Mouse (Mus musculus) stomach, embryonic 15.5 days (tissue): ENCODE data around the gene Neurl1a. TPM values are rescaled to one million over a fixed set of nuclear protein-coding genes. Genes with fewer than 3 reads are reported as not detected.

ENCODE experiments used
- ATAC-seq: fragments of 200-750 bp; cut with Nextera tagmentation; 2 replicates; pipeline ENCODE4 v1.8.0; 2017; ENCODE audit warnings: low read depth, moderate number of reproducible peaks, moderate TSS enrichment; ENCODE audit not compliant: insufficient read depth, low FRiP score
- H3K27ac ChIP-seq: fragments of 300-500 bp; sonication (generic); 2 replicates; pipeline ENCODE4 v1.5.1; 2015; ENCODE audit warnings: mild to moderate bottlenecking, inconsistent platforms
- H3K27me3 ChIP-seq: fragments of 300-500 bp; sonication (generic); replicated peaks from 2 replicates; pipeline ENCODE4 v1.6.1; 2015; ENCODE audit warnings: inconsistent platforms
- H3K36me3 ChIP-seq: fragments of 300-500 bp; sonication (generic); 2 replicates; pipeline ENCODE4 v1.6.1; 2015; ENCODE audit warnings: inconsistent platforms
- H3K4me1 ChIP-seq: fragments of 300-500 bp; sonication (generic); 2 replicates; pipeline ENCODE4 v1.6.1; 2015; ENCODE audit warnings: inconsistent platforms
- H3K4me2 ChIP-seq: fragments of 300-500 bp; sonication (generic); 2 replicates; pipeline ENCODE4 v1.6.1; 2015; ENCODE audit warnings: mild to moderate bottlenecking, inconsistent platforms
- H3K4me3 ChIP-seq: fragments of 300-500 bp; sonication (generic); replicated peaks from 2 replicates; pipeline ENCODE4 v1.5.1; 2015; ENCODE audit warnings: inconsistent platforms
- H3K9ac ChIP-seq: fragments of 300-500 bp; sonication (generic); 2 replicates; pipeline ENCODE4 v1.6.1; 2015; ENCODE audit warnings: inconsistent platforms
- H3K9me3 ChIP-seq: fragments of 300-500 bp; sonication (generic); 2 replicates; pipeline ENCODE4 v1.6.1; 2016; ENCODE audit warnings: inconsistent platforms
- WGBS: fragments of 180-500 bp; shearing (Covaris S2); methylation state at CpG from one replicate; pipeline ENCODE4 v1.1.7; 2015; 5-methylcytosine and 5-hydroxymethylcytosine counted together
- polyA plus RNA-seq: library from polyadenylated mRNA; unstranded; fragments of >200 nt; fragmentation: Nextera tagmentation; extraction: Ambion mirVana; gene quantifications from 2 replicates; pipeline ENCODE4 v1.2.1, GENCODE M21; 2015

Gene Neurl1a
- polyA plus RNA-seq, 1 experiment from 2014 or later: 7.5 TPM

DNA sequence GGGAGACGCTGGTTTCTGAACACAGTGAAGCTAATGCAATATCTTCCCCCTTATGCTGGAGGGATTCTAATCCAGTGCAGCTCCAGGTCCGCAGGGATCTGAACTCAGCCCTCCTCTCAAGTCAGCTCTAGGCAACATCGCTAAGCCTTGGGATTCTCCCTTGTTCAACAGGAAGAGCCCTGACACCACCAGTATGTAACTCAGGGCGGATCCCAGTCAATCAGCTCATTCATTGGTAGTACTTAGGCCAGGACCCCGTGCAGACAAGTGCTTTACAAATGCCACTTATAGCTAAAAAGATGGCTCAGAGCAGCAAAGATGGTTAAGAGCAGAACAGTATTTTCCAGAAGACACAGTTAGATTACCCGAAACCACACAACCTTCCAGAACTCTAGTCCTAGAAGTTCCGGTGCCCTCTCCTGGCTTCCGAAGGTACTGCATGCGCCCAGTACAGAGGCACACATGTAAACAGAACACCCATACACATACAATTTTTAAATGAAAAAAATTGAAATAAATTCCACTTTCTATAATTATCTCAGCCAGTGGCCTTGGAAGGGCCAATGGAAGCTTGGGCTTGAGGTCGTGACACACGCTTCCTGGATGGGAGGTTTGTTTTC, 9.7 kb upstream of the Neurl1a start:
- WGBS: 25% methylated on average over 11 of the region's 11 CpGs
- H3K27ac ChIP-seq: no peak overlapping the region
- H3K4me1 ChIP-seq: peaks cover 13% of the 10 kb centered on the region; the same call in 1 of the 2 replicates
- H3K27me3 ChIP-seq: no peaks in the 10 kb centered on the region
- no peak; the same call in 1 of the 2 replicates for ATAC-seq
- H3K9me3 ChIP-seq: no peaks in the 10 kb centered on the region
- H3K36me3 ChIP-seq: no peaks in the 10 kb centered on the region
- no peak overlapping the region for H3K4me3 ChIP-seq
- H3K9ac ChIP-seq: no peak overlapping the region
- H3K4me2 ChIP-seq: peak overlapping the region; percentile 41

DNA sequence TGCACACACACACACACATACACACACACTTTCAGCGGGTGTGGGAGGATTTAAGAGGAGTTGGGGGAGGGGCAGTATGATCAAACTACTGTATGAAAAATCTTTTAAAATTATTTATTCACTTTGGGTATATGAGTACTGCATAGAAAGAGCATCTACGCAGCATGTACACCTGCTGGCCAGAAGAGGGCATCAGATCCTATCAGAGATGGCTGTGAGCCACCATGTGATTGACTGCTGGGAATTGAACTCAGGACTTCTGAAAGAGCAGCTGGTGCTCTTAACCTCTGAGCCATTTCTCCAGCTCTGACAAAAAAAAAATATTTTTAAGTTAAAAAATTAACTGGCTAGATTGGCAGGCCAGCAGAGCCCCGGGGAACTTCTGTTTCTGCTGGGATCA, 4.1 kb upstream of the Neurl1a start:
- H3K4me3 ChIP-seq: no peak overlapping the region
- H3K36me3 ChIP-seq: no peaks in the 10 kb centered on the region
- no peak for ATAC-seq
- H3K4me1 ChIP-seq: peaks cover 8% of the 10 kb centered on the region
- WGBS: 55% methylated on average over 3 of the region's 3 CpGs
- H3K27me3 ChIP-seq: peaks cover 11% of the 10 kb centered on the region; the same call in 1 of the 2 replicates
- no peaks in the 10 kb centered on the region for H3K9me3 ChIP-seq
- no peak overlapping the region for H3K27ac ChIP-seq
- H3K4me2 ChIP-seq: no peak overlapping the region
- no peak overlapping the region for H3K9ac ChIP-seq

DNA sequence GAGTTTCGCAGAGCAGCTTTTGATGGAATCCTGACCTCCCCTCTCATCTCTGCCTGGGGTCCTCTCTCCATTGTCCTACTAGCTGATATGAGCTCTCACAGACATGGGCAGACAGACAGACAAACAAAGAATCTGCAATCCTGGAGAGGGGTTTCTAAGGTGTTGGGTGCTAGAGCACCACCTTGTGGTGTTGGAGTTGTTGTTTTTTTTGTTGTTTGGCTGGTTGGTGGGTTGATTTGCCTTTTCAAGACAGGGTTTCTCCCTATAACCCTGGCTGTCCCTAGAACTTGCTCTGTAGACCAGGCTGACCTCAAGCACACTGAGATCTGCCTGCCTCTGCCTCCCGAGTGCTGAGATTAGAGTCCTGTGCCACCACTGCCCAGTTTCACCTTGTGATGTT, 3.1 kb upstream of the Neurl1a start:
- 58% methylated on average over 2 of the region's 2 CpGs for WGBS
- Histone ChIP-seq H3K9ac (no peak overlapping the region), H3K4me1 (peaks cover 11% of the 10 kb centered on the region), H3K9me3 (no peaks in the 10 kb centered on the region), H3K36me3 (no peaks in the 10 kb centered on the region), H3K4me2 (no peak overlapping the region), H3K4me3 (no peak overlapping the region), H3K27ac (no peak overlapping the region), H3K27me3 (peaks cover 19% of the 10 kb centered on the region)
- ATAC-seq: no peak

DNA sequence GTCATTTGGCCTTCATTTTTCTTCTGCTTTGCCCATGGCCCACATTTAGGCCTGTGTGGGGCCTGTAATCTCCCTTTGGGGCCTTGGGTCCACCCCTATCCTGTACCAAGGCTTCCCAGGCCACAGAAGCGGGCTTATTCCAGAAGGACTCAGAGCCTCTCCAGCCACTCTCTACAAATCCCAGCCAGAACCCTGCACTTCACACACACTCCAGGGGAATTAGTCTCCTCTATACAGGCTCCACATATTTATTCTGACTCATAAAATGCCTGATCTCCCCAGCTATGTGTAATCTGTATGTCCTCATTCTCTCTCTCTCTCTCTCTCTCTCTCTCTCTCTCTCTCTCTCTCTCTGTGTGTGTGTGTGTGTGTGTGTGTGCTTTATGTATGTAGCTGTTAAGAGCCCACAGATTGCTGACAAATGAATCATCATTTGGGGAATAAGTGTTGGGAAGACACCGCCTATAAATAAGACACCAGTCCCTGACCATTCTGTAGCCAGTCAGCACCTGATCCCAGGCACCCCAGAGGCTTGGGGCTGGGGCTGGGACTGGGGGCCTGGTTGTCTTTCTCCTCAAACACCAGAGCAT, 1.6 kb upstream of the Neurl1a start:
- ATAC-seq: no peak
- Histone ChIP-seq H3K36me3 (no peaks in the 10 kb centered on the region), H3K27me3 (peaks cover 19% of the 10 kb centered on the region), H3K9me3 (no peaks in the 10 kb centered on the region), H3K4me2 (no peak overlapping the region), H3K27ac (no peak overlapping the region; the same call in 1 of the 2 replicates), H3K4me1 (peaks cover 11% of the 10 kb centered on the region), H3K4me3 (no peak overlapping the region), H3K9ac (no peak overlapping the region)
- WGBS: 68% methylated on average over 2 of the region's 2 CpGs

DNA sequence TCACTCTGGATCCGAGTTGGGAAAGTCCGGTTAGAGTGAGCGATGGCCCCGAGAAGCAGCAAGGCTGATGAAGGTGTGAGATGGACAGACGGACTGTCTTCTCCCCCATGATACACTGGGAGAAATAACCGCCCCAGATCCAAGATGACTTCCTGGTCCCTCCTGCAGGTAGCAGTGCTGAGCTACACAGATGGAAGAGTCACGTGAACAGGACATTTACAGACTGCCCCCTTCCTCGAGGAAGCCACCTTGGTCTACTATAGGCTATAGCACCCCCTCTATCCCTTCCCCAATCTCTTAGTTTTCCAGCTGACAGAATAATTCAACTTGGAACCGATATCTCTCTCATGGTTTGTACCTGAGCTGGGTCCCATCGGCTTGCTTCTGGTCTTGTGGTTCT, 619 bp upstream of the Neurl1a start:
- H3K9ac ChIP-seq: no peak overlapping the region
- peaks cover 11% of the 10 kb centered on the region for H3K4me1 ChIP-seq
- 0 out of 2 replicates have a peak, but pooled peaks have one; percentile 30 for ATAC-seq
- WGBS: 23% methylated on average over 10 of the region's 10 CpGs
- H3K27me3 ChIP-seq: peaks cover 19% of the 10 kb centered on the region
- H3K4me2 ChIP-seq: peak overlapping the region; percentile 99
- no peak overlapping the region for H3K27ac ChIP-seq
- H3K4me3 ChIP-seq: peak overlapping the region; percentile 71
- no peaks in the 10 kb centered on the region for H3K36me3 ChIP-seq
- no peaks in the 10 kb centered on the region for H3K9me3 ChIP-seq

DNA sequence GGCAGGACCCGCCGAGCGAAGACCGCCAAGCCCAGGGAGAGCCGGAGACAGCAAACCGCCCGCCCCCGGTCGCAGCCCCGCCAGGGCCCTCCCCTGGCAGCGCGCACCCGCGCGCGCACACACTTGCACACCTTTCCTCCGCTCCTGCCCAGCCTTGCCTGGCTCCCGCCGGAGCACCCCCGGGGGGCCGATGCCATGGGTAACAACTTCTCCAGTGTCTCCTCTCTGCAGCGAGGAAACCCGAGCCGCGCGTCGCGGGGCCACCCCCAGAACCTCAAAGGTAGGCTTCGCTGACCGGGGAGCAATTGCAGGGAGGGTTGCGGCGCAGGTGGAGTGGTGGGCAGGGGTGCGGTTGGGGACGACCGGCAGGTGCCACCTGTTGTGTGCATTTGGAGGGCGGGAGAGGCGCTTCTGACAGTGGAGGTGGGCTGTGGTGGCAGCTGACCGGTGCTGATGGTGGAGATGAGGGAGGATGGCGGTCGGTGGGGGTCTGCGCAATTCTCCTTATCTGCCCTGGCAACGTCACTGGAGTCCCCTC, 721 bp downstream of the Neurl1a start:
- H3K9ac ChIP-seq: peak overlapping the region; percentile 65
- ATAC-seq: no peak
- H3K27ac ChIP-seq: peak overlapping the region; percentile 51
- peak overlapping the region; percentile 99 for H3K4me2 ChIP-seq
- peaks cover 19% of the 10 kb centered on the region for H3K27me3 ChIP-seq
- H3K36me3 ChIP-seq: no peaks in the 10 kb centered on the region
- H3K4me1 ChIP-seq: peaks cover 11% of the 10 kb centered on the region
- under 1% methylated on average over 28 of the region's 42 CpGs for WGBS
- H3K9me3 ChIP-seq: no peaks in the 10 kb centered on the region
- H3K4me3 ChIP-seq: peak overlapping the region; percentile 71

DNA sequence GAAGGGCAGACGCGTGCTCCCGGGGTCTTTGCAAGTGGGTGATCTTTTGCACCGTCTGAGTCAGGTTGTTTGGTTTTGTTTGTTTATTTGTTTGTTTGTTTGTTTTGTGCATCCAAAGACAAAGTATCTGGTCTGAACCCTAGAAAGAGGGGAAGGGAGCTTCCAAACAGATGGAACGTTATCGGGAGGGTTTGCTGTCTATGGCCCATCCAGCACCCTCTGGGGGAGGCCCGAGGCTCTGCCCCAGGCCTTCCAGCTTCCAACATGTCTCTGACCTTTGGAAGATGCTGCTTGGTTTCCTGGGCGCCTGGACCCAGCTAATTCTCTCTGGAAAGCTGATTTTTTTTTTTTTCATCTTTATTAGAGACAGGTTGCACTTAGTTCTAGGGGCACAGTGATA, 1.4 kb downstream of the Neurl1a start:
- H3K27me3 ChIP-seq: peaks cover 19% of the 10 kb centered on the region
- H3K4me3 ChIP-seq: peak overlapping the region; percentile 71
- no peaks in the 10 kb centered on the region for H3K36me3 ChIP-seq
- H3K27ac ChIP-seq: no peak overlapping the region
- H3K4me2 ChIP-seq: peak overlapping the region; percentile 99
- H3K9ac ChIP-seq: no peak overlapping the region
- H3K9me3 ChIP-seq: no peaks in the 10 kb centered on the region
- no peak for ATAC-seq
- WGBS: 27% methylated on average over 8 of the region's 8 CpGs
- peaks cover 11% of the 10 kb centered on the region for H3K4me1 ChIP-seq

DNA sequence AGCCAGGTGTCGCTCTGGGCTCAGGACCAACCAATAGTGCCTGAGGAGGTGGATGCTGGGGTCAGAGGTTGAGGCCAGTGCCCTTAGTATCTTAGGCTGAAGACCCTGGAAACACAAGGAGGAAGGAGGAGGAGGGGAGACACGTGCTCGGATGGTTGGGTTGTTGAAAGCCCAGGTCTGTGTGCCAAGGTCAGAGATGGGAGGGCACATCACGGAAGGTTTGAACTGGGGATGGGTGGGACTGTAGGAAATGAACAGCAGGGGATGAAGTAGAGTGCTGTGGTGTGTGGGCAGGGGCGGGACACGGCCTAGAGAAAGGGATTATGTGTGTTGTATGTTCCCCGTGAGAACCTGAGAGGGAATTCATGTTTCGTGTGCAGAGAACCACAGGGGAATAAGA, 5.6 kb downstream of the Neurl1a start:
- H3K4me1 ChIP-seq: peaks cover 6% of the 10 kb centered on the region; the same call in 1 of the 2 replicates
- H3K9ac ChIP-seq: no peak overlapping the region
- no peaks in the 10 kb centered on the region for H3K36me3 ChIP-seq
- 69% methylated on average over 8 of the region's 8 CpGs for WGBS
- ATAC-seq: no peak
- no peak overlapping the region for H3K4me2 ChIP-seq
- H3K27me3 ChIP-seq: peaks cover 15% of the 10 kb centered on the region
- H3K27ac ChIP-seq: no peak overlapping the region
- no peaks in the 10 kb centered on the region for H3K9me3 ChIP-seq
- no peak overlapping the region for H3K4me3 ChIP-seq

DNA sequence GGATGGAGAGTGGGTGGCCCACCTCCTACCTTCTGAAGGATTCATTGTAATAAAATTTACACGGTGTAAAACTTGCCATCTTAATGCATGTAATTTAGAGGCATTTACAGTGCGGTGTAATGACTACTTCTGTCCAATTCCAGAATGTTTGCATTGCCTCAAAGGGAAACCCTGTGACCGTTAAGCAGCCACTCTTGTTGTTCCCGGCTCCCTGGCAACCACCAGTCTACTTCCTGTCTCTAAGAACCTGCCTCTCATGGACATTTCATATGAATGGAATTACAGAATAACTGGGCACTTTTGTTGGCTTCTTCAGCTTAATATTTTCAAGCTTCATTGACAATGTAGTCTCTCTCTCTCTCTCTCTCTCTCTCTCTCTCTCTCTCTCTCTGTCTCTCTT, 6.1 kb downstream of the Neurl1a start:
- ATAC-seq: no peak
- peaks cover 10% of the 10 kb centered on the region for H3K27me3 ChIP-seq

DNA sequence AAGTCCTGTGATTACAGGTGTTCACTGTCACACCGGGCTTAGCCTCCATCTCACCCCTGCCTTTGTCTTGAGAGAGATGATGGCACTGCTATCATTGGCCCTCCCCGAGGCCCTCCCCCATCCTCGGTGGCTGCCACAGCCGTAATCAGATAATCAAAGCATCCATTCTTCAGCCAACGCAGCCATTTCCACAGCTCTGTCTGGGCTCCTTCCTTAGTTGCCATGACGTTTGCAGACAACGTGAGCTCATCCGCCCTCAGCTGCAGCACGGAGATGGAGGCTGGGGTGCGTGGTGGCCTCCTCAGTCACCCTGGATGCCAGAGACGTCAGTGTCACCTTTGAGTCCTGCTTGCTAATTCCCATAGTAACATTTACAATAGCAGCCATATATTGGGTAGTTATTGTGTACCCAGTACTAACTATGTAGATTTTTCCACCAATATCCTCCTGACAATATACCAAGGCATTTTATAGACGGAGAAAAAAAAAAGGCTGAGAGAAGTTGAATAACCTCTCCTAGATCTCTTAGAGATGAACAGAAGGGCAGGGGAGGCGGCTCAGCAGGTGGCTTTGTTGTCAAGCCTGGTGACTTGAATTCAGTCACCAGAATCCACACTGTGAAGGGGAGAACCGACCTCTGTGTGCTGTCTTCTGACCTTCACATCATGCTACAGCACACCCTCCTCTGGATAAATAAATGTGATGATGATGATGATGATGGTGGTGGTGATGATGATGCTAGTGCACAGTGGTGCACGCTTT, 8.1 kb downstream of the Neurl1a start:
- Histone ChIP-seq H3K27ac (no peak overlapping the region), H3K27me3 (0 out of 2 replicates have a peak, but pooled peaks cover 4% of the 10 kb centered on the region), H3K9me3 (no peaks in the 10 kb centered on the region), H3K4me3 (no peak overlapping the region), H3K4me1 (no peaks in the 10 kb centered on the region), H3K4me2 (no peak overlapping the region), H3K36me3 (no peaks in the 10 kb centered on the region), H3K9ac (no peak overlapping the region)
- 45% methylated on average over 15 of the region's 15 CpGs for WGBS
- ATAC-seq: no peak

More for the DNA sequence above, 6.1 kb downstream of the Neurl1a start:
- H3K4me3 ChIP-seq: no peak overlapping the region
- no peak overlapping the region for H3K9ac ChIP-seq
- no peak overlapping the region for H3K4me2 ChIP-seq
- H3K9me3 ChIP-seq: no peaks in the 10 kb centered on the region
- H3K36me3 ChIP-seq: no peaks in the 10 kb centered on the region
- H3K4me1 ChIP-seq: 0 out of 2 replicates have a peak, but pooled peaks cover under 1% of the 10 kb centered on the region
- WGBS: 45% methylated on average over 4 of the region's 4 CpGs
- H3K27ac ChIP-seq: no peak overlapping the region

DNA sequence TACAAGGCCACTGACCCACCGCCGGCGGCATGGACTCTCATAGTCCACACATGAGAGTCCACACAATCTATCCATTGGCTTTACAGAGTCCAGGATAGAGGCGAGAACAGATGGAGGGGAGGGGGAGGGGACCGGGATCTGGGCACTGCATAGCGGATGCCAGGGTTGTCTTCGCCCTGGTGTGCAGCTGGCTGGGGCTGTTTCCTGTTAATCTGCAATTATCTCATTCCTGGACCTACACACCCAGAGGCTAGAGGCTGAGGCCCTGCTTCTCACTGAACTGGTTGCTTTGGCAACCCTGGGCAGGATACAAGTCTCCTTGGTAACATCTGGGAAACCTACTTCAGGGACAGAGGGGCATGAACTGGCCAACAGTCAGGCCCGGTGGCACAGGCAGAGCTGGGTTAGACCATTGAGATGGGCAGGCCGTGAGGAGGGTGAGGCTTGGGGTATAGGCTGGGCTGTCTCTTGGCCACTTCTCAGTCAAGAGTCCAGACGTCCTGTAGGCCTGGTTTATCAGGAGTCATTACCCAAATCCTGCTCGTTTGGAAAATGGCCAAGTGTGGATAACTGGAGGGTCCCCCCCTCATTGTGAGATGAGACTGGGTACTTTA, 10.0 kb downstream of the Neurl1a start:
- Histone ChIP-seq H3K9ac (no peak overlapping the region), H3K4me1 (no peaks in the 10 kb centered on the region), H3K27me3 (0 out of 2 replicates have a peak, but pooled peaks cover 4% of the 10 kb centered on the region), H3K9me3 (no peaks in the 10 kb centered on the region), H3K4me3 (no peak overlapping the region), H3K27ac (no peak overlapping the region), H3K36me3 (no peaks in the 10 kb centered on the region), H3K4me2 (no peak overlapping the region)
- 71% methylated on average over 11 of the region's 11 CpGs for WGBS
- ATAC-seq: peak; percentile 35; the same call in 1 of the 2 replicates
